Mouse (Mus musculus) embryonic fibroblast, embryonic 13.5 days (primary cell): ENCODE results near the gene Gtf2ird1. TPM values are rescaled to one million over a fixed set of nuclear protein-coding genes. Genes with fewer than 3 reads are reported as not detected.
"Not testable (repeated sequence)": the region's sequence is repeated elsewhere in the genome, so short reads cannot be mapped to it uniquely, and the experiment has no call there.

Experiments
- H3K27ac ChIP-seq: 2 replicates; pipeline ENCODE4 v1.5.1; 2012; ENCODE audit warnings: low read length, control low read depth, inconsistent platforms; ENCODE audit not compliant: insufficient read depth
- H3K4me1 ChIP-seq: 2 replicates; pipeline ENCODE4 v1.6.1; 2011; ENCODE audit warnings: low read length; ENCODE audit not compliant: control insufficient read depth, insufficient read depth
- H3K4me3 ChIP-seq: 2 replicates; pipeline ENCODE4 v1.5.1; 2011; ENCODE audit warnings: mild to moderate bottlenecking, control low read depth, low read length; ENCODE audit not compliant: insufficient read depth
- CTCF ChIP-seq: IDR thresholded peaks from 2 replicates; pipeline ENCODE4 v1.5.1; 2011; ENCODE audit warnings: mild to moderate bottlenecking, control low read depth, low read length, moderate library complexity, borderline replicate concordance; ENCODE audit not compliant: insufficient read depth
- POLR2A ChIP-seq: IDR thresholded peaks from 2 replicates; pipeline ENCODE4 v1.6.1; 2011; ENCODE audit warnings: low read depth, mild to moderate bottlenecking, control low read depth, low read length, moderate library complexity
- polyA plus RNA-seq: library from polyadenylated mRNA; stranded (reverse); fragments of >200 nt; gene quantifications from 2 replicates; pipeline ENCODE4 v1.2.4, GENCODE M21; 2011; ENCODE audit warnings: low read depth; ENCODE audit not compliant: missing spikeins, insufficient read length

The Gtf2ird1 gene
- polyA plus RNA-seq, 1 experiment, result 58.2 TPM

DNA sequence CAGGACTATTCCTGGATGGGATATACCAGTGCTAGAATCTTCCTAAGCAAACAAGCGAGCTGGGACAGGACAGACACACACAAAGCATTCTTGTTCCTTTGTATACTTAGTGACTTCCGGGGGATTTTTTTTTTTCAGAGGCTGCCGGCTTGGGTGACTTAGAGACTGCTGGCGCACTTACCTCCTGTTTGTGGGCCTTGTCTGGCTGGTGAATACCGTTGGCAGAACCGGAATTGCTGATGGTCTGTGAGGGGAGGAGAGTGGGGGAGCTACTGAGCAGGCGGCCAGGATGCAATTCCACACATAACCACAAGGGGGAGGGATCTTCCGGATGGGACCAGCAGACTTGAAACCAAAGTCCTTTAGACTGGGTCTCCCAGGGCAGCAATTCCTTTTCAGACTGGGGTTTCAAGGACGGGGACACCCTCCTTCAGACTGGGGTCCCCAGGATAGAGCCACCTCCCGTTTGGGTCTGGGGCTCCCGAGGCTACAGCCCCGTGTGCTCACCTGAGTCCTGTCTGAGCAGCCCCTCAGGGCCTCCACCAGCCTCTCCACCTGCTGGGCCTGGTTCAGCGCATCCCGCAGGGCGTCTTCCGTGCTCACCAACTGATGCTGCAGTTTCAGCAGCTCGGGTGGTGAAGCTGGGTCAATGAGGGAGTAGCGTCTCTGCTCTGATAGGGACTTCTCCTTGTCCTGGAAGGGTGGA is 35.3 kb upstream of the Gtf2ird1 start:
- TF ChIP-seq CTCF (peak; percentile 95), POLR2A (no peak)
- no peaks in the 10 kb centered on the region for H3K4me1 ChIP-seq
- no peak overlapping the region for H3K4me3 ChIP-seq
- H3K27ac ChIP-seq, result no peak overlapping the region

DNA sequence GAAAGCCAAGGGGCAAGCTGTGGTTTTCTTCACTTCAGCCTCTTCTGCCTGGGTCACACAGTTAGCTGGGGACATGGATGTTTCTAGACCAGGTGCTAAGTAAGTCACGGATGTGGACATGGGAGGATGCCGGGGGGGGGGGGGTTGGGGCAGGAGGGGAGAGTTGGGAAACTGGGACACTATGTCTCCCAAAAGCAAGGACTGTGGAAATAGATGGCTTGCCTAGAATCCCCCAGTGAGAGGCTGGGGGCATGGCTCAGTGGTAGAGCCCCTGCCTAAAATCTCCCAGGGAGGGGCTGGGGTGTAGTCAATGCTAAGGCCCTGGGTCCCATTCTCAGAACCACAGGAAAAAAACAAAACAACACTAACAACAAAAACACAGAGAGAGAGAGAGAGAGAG is 34.7 kb upstream of the Gtf2ird1 start:
- Histone ChIP-seq H3K4me3 (no peak overlapping the region), H3K27ac (no peak overlapping the region), H3K4me1 (no peaks in the 10 kb centered on the region)
- no peak for TF ChIP-seq POLR2A
- no peak for TF ChIP-seq CTCF

DNA sequence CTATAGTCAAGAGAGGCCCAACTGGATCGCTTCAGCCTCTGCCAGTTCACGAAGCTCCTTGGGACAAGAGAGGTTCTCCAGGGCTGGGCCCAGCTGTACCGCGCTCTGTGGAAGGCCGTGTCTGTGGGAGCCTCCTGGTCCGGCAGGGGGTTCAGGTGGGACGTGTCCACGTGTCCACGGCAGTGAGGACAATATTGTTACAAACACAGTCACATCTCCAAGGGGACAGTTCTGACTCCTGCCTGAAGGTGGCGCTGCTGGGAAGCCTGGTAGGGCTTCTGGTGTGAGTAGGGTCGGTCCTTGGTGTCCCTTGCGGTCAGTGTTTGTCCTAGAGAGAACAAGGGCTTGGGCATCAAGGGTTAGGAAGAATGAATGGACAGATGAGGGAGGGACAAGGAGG is 33.9 kb upstream of the Gtf2ird1 start:
- no peak overlapping the region for H3K27ac ChIP-seq

DNA sequence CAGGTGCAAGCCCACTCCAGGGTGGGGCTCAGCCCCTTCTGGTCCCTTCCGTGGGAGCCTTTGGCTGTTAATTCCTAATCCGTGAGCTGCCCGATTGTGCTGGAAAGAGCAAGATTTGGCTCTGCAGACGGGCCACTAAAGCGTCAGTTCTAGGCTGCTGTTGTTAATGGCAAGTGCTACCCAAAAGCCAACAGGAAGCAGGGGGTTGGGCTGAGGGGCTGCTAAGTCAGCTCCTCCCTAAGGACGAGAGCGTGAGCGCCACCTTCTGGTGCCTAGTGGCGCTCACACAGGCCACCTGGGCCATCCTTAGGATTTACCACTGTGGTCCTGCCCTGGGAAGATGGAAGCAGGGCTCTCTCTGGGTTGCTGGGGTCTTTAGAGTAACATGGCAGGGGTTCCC is 33.1 kb upstream of the Gtf2ird1 start:
- H3K4me1 ChIP-seq, result no peaks in the 10 kb centered on the region
- TF ChIP-seq CTCF, result peak; percentile 44
- no peak for TF ChIP-seq POLR2A
- no peak overlapping the region for H3K4me3 ChIP-seq
- no peak overlapping the region for H3K27ac ChIP-seq

More for the DNA sequence above, 33.9 kb upstream of the Gtf2ird1 start:
- no peak for TF ChIP-seq POLR2A
- TF ChIP-seq CTCF, result peak; percentile 38; the same call in 1 of the 2 replicates
- Histone ChIP-seq H3K4me3 (no peak overlapping the region), H3K4me1 (no peaks in the 10 kb centered on the region)

DNA sequence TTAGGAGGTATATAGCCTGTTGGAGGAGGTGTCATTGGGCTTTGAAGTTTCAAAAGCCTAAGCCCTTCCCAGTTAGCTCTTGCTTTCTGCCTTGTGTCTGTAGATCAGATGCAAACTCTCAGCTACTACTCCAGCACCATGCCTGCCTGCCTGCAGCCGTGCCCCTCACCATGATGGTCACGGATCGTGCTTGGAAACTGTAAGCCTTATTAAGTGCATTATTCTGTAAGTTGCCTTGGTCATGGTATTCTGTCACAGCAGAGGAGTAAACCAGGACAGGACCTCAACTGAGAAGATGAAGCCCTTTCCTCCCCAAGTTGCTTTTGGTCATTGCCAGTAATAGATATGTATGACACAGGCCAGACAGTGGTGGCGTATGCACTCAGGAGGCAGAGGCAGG is 32.1 kb upstream of the Gtf2ird1 start:
- no peak overlapping the region for H3K4me3 ChIP-seq
- no peaks in the 10 kb centered on the region for H3K4me1 ChIP-seq
- no peak overlapping the region for H3K27ac ChIP-seq
- no peak for TF ChIP-seq POLR2A
- TF ChIP-seq CTCF, result no peak

DNA sequence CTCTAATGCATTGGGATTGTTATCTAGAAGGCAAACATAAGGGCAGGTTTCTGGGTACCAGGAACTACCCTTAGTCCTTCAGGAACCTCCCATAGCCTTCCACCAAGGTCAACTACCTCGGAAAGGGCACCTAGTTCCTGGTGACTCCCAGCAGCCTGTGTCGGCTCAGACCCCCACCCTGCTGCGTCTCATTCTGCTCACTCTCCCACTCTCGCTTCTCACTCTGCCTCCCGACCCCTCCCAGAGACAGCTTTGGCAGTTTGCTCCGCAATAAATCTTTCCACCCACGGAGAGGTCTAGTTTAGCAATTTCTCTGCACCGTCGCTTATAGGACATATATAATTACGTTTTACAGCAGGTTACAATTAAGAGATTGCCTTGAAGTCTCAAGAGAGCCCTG is 31.5 kb upstream of the Gtf2ird1 start:
- no peaks in the 10 kb centered on the region for H3K4me1 ChIP-seq
- no peak for TF ChIP-seq POLR2A
- no peak for TF ChIP-seq CTCF
- no peak overlapping the region for H3K4me3 ChIP-seq
- H3K27ac ChIP-seq, result no peak overlapping the region

DNA sequence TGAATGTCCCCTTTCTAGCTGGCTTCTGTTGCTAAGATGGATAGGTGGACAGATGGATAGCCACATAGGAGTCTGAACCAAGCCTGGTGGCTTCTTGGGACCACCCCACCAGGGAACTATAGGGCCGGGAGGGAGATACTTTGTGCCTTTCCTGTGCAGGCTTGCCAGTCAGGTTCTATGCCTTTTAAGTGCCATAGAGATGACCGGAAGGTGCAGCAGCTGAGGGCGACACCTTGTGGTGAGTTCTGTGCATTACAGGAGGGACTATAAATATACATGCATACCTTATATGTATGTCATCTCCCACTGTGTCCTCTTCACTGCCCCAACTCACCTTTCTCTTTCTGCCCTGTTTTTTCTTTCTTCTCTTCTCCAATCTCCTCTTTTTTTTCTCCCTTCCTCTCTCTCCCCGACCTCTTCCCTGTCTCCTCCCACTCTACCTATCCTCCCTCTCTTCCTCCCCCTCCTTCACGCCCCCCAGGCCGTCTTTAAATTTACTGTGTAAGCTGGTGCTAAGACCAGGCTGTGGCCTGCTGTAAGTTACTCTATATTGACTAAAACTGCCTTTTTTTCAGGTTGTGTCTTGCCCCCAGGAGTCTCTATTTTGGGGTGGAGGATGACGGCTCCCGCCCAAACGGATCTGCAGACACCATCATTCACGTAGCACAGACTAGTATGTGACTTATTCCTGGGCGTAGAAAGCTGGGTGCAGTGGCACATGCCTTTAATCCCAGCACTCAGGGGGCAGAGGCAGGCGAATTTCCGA is 29.6 kb upstream of the Gtf2ird1 start:
- Histone ChIP-seq H3K4me3 (no peak overlapping the region), H3K27ac (no peak overlapping the region), H3K4me1 (no peaks in the 10 kb centered on the region)
- TF ChIP-seq POLR2A (no peak), CTCF (peak; percentile 96)

DNA sequence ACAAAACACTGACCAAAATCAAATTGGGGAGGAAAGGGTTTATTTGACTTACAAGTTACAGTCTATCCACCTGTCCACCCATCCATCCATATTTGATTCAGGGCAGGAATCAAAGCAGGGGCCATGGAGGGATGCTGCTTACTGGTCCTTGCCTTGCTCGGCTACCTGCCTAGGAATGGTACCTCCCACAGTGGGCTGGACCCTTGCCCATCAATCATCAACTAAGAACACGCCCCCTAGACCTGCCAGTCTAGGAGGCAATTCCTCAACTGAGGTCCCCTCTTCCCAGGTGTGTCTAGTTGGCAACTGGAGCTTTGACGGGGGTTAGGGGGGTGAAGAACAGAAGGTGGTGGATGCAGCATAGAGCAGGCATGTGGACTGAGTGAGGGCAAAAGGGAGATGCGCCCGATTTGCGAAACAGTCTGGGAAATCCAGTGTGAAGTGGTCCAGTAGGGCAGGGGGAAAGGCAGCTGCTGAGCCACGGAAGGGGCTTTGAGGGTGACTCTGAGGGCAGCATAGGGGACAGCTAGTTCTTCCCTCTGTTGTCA is 28.7 kb upstream of the Gtf2ird1 start:
- H3K27ac ChIP-seq, result no peak overlapping the region
- H3K4me1 ChIP-seq, result no peaks in the 10 kb centered on the region
- TF ChIP-seq CTCF (no peak), POLR2A (no peak)
- H3K4me3 ChIP-seq, result no peak overlapping the region

DNA sequence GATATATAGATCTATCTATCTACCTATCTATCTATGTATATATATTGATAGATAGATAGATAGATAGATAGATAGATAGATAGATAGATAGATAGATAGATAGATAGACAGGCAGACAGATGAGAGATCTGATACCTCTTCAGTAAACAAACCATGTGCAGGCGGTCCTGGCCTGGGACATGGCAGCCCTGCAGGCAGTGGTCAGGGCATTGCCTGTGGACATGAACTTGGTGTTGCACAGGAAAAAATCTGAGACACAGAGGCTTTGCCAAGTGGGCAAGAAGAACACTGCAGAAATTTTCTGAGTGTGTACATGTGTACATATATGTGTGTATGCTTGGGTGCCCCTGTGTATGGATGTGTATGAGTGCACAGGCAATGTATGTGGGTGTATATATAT is 26.8 kb upstream of the Gtf2ird1 start:
- no peak overlapping the region for H3K27ac ChIP-seq
- H3K4me3 ChIP-seq, result no peak overlapping the region
- H3K4me1 ChIP-seq, result no peaks in the 10 kb centered on the region
- no peak for TF ChIP-seq POLR2A
- TF ChIP-seq CTCF, result no peak

DNA sequence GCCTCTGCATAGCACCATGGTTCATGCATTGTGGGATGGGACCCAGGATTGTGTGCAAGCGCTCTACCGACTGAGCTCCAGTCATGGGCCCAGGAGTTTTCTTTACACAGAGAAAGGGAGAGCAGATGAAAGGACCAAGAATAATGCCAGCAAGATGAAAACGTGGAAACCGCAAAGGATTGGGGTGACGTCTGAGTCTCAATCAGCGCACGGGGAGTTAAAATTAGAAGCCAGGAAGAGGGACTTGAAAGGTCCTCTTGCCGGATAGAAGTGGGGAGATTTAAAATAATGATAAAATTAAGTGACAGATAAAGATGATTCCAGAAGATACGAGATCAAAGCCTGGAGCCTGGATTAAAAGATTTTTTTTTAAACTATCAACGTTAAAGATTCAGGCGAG is 25.8 kb upstream of the Gtf2ird1 start:
- no peak overlapping the region for H3K4me3 ChIP-seq
- H3K27ac ChIP-seq, result no peak overlapping the region
- no peak for TF ChIP-seq CTCF
- no peak for TF ChIP-seq POLR2A
- H3K4me1 ChIP-seq, result no peaks in the 10 kb centered on the region

DNA sequence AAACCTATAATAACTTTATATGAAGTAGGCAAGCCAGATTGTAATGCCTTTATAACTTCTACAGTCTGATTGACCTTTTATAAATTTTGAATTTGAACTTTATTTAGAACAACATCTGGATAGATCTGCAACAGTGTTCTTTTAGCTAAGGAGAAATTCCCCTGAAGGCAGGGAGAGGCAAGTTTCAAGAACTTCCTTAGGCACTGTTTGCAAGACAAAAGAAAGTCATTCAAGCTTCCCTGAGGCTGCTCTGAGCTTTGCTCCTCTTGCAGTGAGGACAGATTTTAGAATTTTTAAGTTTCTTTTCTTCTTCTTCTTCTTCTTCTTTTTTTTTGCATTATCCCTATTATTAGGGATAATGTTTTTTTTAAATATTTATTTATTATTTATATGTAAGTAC is 22.4 kb upstream of the Gtf2ird1 start:
- not testable (repeated sequence) for H3K4me1 ChIP-seq, H3K27ac ChIP-seq, H3K4me3 ChIP-seq

DNA sequence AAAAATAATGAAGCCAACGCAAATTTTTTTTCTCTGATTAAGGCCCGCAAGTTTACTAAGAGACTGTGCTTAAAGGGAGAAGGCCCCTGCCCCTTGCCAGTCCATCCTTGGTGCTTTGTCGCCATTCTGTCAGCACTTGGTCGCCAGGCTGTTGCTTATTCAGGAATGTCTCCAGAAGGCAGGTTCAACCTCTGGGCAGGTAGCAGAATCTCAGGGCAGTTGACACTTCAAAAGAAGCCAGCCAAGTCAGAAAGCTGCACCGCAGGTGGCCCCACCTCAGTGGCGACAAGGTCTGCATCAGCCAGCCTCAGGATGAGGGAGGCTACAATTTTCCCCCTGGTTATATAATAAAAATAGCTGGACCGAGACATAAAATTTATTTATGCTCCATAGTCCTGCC is 19.2 kb upstream of the Gtf2ird1 start:
- H3K4me1 ChIP-seq, H3K4me3 ChIP-seq: not testable (repeated sequence)

More for the DNA sequence above, 19.2 kb upstream of the Gtf2ird1 start:
- H3K27ac ChIP-seq, result not testable (repeated sequence)
